Mouse (Mus musculus): ENCODE data around the gene Spaca3.

DNA sequence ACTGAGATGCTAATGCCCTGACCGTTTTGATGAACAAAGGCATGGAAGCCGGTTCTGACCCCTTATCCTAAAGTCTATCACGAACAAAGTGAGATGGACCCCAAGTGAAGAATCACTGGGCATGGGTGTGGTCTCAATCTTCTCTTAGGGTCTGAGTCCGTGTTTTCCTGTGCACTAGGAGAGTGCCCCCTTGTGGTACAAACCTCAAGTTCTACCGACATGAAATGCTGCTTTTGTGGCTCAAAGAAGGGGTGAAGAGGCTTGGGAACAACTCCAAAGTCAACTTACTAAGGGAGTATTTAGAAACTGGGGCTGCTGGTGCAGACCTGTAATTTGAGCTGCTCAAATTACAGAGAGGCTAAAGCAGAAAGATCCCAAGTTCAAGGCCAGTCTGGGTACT lies 6.3 kb upstream of the Spaca3 start:
- TF ChIP-seq CTCF (IDR thresholded peaks at IDR 0.05; ENCODE audit: control insufficient read depth, insufficient read depth, insufficient read length) (peak; percentile 4), MAX (IDR thresholded peaks at IDR 0.05) (no peak), CEBPB (IDR thresholded peaks at IDR 0.05; ENCODE audit: low read depth) (no peak), USF1 (IDR thresholded peaks at IDR 0.05; ENCODE audit: low read depth) (no peak), MYOG (IDR thresholded peaks at IDR 0.05; ENCODE audit: control insufficient read depth, extremely low read depth, insufficient read length) (no peak), MYOD1 (IDR thresholded peaks at IDR 0.05; ENCODE audit: control insufficient read depth, insufficient read length, low read depth) (no peak), FOSL1 (IDR thresholded peaks at IDR 0.05; ENCODE audit: insufficient read depth, low read length, poor library complexity, severe bottlenecking) (no peak)
